Mouse (Mus musculus) limb, embryonic 13.5 days (tissue): Measurements from ENCODE around the gene Irak3. TPM values are rescaled to one million over a fixed set of nuclear protein-coding genes. Genes with fewer than 3 reads are reported as not detected.
A peak's percentile ranks its signal among the peaks of the same experiment; 100 is the strongest.

Experiments used
- ATAC-seq: fragments of 200-750 bp; cut with Nextera tagmentation; 2 replicates; pipeline ENCODE4 v1.8.0; 2017; ENCODE audit warnings: low read depth, moderate number of reproducible peaks, moderate TSS enrichment; ENCODE audit not compliant: low FRiP score
- H3K27ac ChIP-seq: fragments of 300-500 bp; sonication (generic); 2 replicates; pipeline ENCODE4 v1.5.1; 2015; ENCODE audit warnings: inconsistent platforms, mild to moderate bottlenecking, moderate library complexity
- H3K27me3 ChIP-seq: fragments of 300-500 bp; sonication (generic); 2 replicates; pipeline ENCODE4 v1.6.1; 2015; ENCODE audit warnings: mild to moderate bottlenecking, inconsistent platforms
- H3K36me3 ChIP-seq: fragments of 300-500 bp; sonication (generic); 2 replicates; pipeline ENCODE4 v1.6.1; 2015; ENCODE audit warnings: inconsistent platforms, mild to moderate bottlenecking, moderate library complexity
- H3K4me1 ChIP-seq: fragments of 300-500 bp; sonication (generic); 2 replicates; pipeline ENCODE4 v1.6.1; 2015; ENCODE audit warnings: inconsistent platforms
- H3K4me2 ChIP-seq: fragments of 300-500 bp; sonication (generic); replicated peaks from 2 replicates; pipeline ENCODE4 v1.6.1; 2015; ENCODE audit warnings: inconsistent platforms, mild to moderate bottlenecking, moderate library complexity
- H3K4me3 ChIP-seq: fragments of 300-500 bp; sonication (generic); 2 replicates; pipeline ENCODE4 v1.5.1; 2015; ENCODE audit warnings: moderate library complexity, mild to moderate bottlenecking, inconsistent platforms
- H3K9ac ChIP-seq: fragments of 300-500 bp; sonication (generic); 2 replicates; pipeline ENCODE4 v1.6.1; 2015; ENCODE audit warnings: mild to moderate bottlenecking, inconsistent platforms
- H3K9me3 ChIP-seq: fragments of 300-500 bp; sonication (generic); 2 replicates; pipeline ENCODE4 v1.6.1; 2016; ENCODE audit warnings: inconsistent platforms
- WGBS: fragments of 180-500 bp; shearing (Covaris S2); methylation state at CpG from one replicate; pipeline ENCODE4 v1.1.7; 2015; 5-methylcytosine and 5-hydroxymethylcytosine counted together
- polyA plus RNA-seq: library from polyadenylated mRNA; unstranded; fragments of >200 nt; fragmentation: Nextera tagmentation; extraction: Ambion mirVana; gene quantifications from 2 replicates; pipeline ENCODE4 v1.2.1, GENCODE M21; 2015

The Irak3 gene
- polyA plus RNA-seq, 1 experiment from 2014 or later = 1.8 TPM

GRCm38 (mm10) chr10:120111691-120112319, 90.1 kb downstream of the Irak3 start:
- H3K27ac ChIP-seq = no peak overlapping the region

GRCm38 (mm10) chr10:120100806-120101205, 101.1 kb downstream of the Irak3 start:
- no peak for ATAC-seq
- Histone ChIP-seq H3K9me3 (no peaks in the 10 kb centered on the region), H3K4me3 (no peak overlapping the region), H3K4me1 (no peaks in the 10 kb centered on the region), H3K27ac (no peak overlapping the region), H3K27me3 (no peaks in the 10 kb centered on the region), H3K36me3 (peaks cover 60% of the 10 kb centered on the region), H3K9ac (no peak overlapping the region), H3K4me2 (no peak overlapping the region)
- 89% methylated on average over 1 of the region's 1 CpGs for WGBS

More at GRCm38 (mm10) chr10:120111691-120112319, 90.1 kb downstream of the Irak3 start:
- peak overlapping the region; percentile 70 for H3K4me3 ChIP-seq
- H3K36me3 ChIP-seq = peaks cover 15% of the 10 kb centered on the region
- no peaks in the 10 kb centered on the region for H3K27me3 ChIP-seq
- peak overlapping the region; percentile 79 for H3K4me2 ChIP-seq
- peak overlapping the region; percentile 78 for H3K9ac ChIP-seq
- WGBS = 82% methylated on average over 3 of the region's 3 CpGs
- no peak for ATAC-seq
- peaks cover 10% of the 10 kb centered on the region; the same call in 1 of the 2 replicates for H3K4me1 ChIP-seq
- no peaks in the 10 kb centered on the region for H3K9me3 ChIP-seq

- peaks cover 59% of the 10 kb centered on the region for H3K36me3 ChIP-seq
- H3K27me3 ChIP-seq = no peaks in the 10 kb centered on the region
- no peak overlapping the region for H3K4me3 ChIP-seq
- WGBS = 83% methylated on average over 5 of the region's 5 CpGs
- no peaks in the 10 kb centered on the region for H3K9me3 ChIP-seq
- H3K4me2 ChIP-seq = no peak overlapping the region
- no peak for ATAC-seq
- H3K27ac ChIP-seq = no peak overlapping the region
- no peaks in the 10 kb centered on the region for H3K4me1 ChIP-seq
- H3K9ac ChIP-seq = no peak overlapping the region
Measured at GRCm38 (mm10) chr10:120097564-120097963, 104.4 kb downstream of the Irak3 start.

- Histone ChIP-seq H3K27ac (no peak overlapping the region), H3K4me3 (no peak overlapping the region), H3K4me2 (no peak overlapping the region), H3K4me1 (no peaks in the 10 kb centered on the region), H3K27me3 (no peaks in the 10 kb centered on the region), H3K9me3 (no peaks in the 10 kb centered on the region), H3K36me3 (peaks cover 69% of the 10 kb centered on the region), H3K9ac (no peak overlapping the region)
- ATAC-seq = no peak
- WGBS = 96% methylated on average over 5 of the region's 5 CpGs
Measured at GRCm38 (mm10) chr10:120095716-120096115, 106.2 kb downstream of the Irak3 start.

- Histone ChIP-seq H3K36me3 (peaks cover 65% of the 10 kb centered on the region), H3K4me3 (no peak overlapping the region), H3K9me3 (no peaks in the 10 kb centered on the region), H3K4me2 (no peak overlapping the region), H3K9ac (no peak overlapping the region), H3K27me3 (no peaks in the 10 kb centered on the region), H3K4me1 (no peaks in the 10 kb centered on the region), H3K27ac (no peak overlapping the region)
- 82% methylated on average over 9 of the region's 9 CpGs for WGBS
- ATAC-seq = no peak
Measured at GRCm38 (mm10) chr10:120095136-120095535, 106.8 kb downstream of the Irak3 start.

GRCm38 (mm10) chr10:120092548-120092947, 109.4 kb downstream of the Irak3 start:
- Histone ChIP-seq H3K27me3 (no peaks in the 10 kb centered on the region), H3K27ac (no peak overlapping the region), H3K9me3 (no peaks in the 10 kb centered on the region), H3K9ac (no peak overlapping the region), H3K4me2 (no peak overlapping the region), H3K4me1 (no peaks in the 10 kb centered on the region), H3K36me3 (peaks cover 77% of the 10 kb centered on the region), H3K4me3 (no peak overlapping the region)
- no peak for ATAC-seq
- 89% methylated on average over 12 of the region's 12 CpGs for WGBS

Other genes with a start within 250 kb of the Irak3 start
- 9.1 and 9.2 TPM in 2 replicates for gene Helb, start 89.1 kb downstream of the Irak3 start, polyA plus RNA-seq
- 91.7 and 95.6 TPM in 2 replicates for gene Tmbim4, start 540 bp downstream of the Irak3 start, polyA plus RNA-seq
- gene Llph, start 24.9 kb upstream of the Irak3 start, polyA plus RNA-seq = 48.5 and 50.7 TPM in 2 replicates